Mouse (Mus musculus) left cerebral cortex, postnatal 36 days (tissue): ENCODE results near the gene Etl4. TPM values are rescaled to one million over a fixed set of nuclear protein-coding genes. Genes with fewer than 3 reads are reported as not detected.

Source experiments
- DNase-seq, 2 experiments: peaks; one replicate each; pipeline ENCODE4 v3.0.0; 2021 to 2022; ENCODE audit warnings: low spot score in 2 of 2, mixed read lengths in 1 of 2
- intact Hi-C: fragments of 180-260 bp; cut with DNase I; formaldehyde crosslinking; loops from one replicate; pipeline ENCODE4 v1.15.1; 2025
- total RNA-seq, 2 experiments: library from RNA; stranded (reverse); gene quantifications; 2 replicates each; pipeline ENCODE4 v1.2.3; 2021

Gene Etl4
- total RNA-seq, 2 experiments from 2014 or later, result 138 to 153 TPM

GRCm38 (mm10) chr2:20414856-20415255, 505.3 kb downstream of the Etl4 start:
- intact Hi-C loops, result no loop called here
- DNase-seq, result no peak

GRCm38 (mm10) chr2:20416934-20417614, 507.5 kb downstream of the Etl4 start:
- intact Hi-C loops, result no loop called here

GRCm38 (mm10) chr2:20417998-20418397, 508.4 kb downstream of the Etl4 start:
- intact Hi-C loops, result no loop called here
- no peak for DNase-seq

More at GRCm38 (mm10) chr2:20416934-20417614, 507.5 kb downstream of the Etl4 start:
- DNase-seq, result no peak

DNA sequence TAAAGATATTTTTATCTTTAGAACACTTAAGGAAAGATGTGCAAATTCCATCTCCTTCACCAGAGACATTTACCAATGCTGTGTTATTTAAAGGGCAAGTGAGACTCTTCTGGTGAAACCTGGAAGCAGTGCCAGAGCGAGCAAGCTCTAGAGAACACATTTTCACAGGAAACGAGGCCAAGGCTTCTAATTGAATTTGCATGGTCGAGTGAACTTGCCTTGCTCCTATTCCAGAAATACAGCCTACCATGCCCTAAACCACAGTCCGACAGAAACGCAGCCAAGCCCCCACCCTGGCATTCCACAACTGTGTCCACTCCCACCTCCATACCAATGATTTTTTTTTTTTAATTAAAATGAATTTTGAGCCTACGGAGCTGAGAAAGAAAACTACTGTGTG, 510.4 kb downstream of the Etl4 start:
- intact Hi-C loops, result no loop called here
- peak in 1 of 2 experiments; percentile 25 for DNase-seq

- intact Hi-C loops, result no loop called here
Observed at GRCm38 (mm10) chr2:20422275-20422674, 512.7 kb downstream of the Etl4 start.

GRCm38 (mm10) chr2:20433656-20434055, 524.1 kb downstream of the Etl4 start:
- intact Hi-C loops, result no loop called here
- DNase-seq, result no peak

More at GRCm38 (mm10) chr2:20422275-20422674, 512.7 kb downstream of the Etl4 start:
- no peak for DNase-seq

DNA sequence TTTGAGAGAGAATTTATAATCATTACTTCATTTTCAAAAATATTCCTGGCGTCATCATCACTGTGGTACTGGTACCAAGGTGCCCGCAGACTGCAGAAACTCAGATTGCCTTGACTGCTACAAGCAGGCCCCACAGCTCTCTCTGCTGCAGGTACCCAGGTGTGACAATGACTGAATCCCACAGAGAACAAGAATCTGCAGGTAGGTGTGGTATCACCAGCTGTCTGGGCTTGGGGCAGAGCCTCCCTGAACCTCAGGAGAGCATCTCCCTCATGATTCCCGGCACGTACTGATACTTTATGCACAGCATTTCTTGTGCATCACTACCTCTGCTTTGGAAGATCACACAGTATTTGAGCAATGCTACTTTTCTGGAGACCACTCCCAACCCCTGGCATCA, 526.0 kb downstream of the Etl4 start:
- no peak for DNase-seq
- intact Hi-C loops, result no loop called here

- intact Hi-C loops, result no loop called here
- no peak for DNase-seq
Observed at GRCm38 (mm10) chr2:20442731-20443130, 533.2 kb downstream of the Etl4 start.

- intact Hi-C loops, result no loop called here
- no peak for DNase-seq
Observed at GRCm38 (mm10) chr2:20443671-20444440, 534.3 kb downstream of the Etl4 start.

GRCm38 (mm10) chr2:20445156-20446155, 535.9 kb downstream of the Etl4 start:
- intact Hi-C loops, result no loop called here
- no peak for DNase-seq

- intact Hi-C loops, result no loop called here
- DNase-seq, result no peak
Observed at GRCm38 (mm10) chr2:20446180-20446579, 536.6 kb downstream of the Etl4 start.

GRCm38 (mm10) chr2:20450945-20451344, 541.4 kb downstream of the Etl4 start:
- intact Hi-C loops, result no loop called here
- DNase-seq, result no peak

GRCm38 (mm10) chr2:20453506-20454206, 544.1 kb downstream of the Etl4 start:
- DNase-seq, result no peak
- intact Hi-C loops, result no loop called here

GRCm38 (mm10) chr2:20479199-20479598, 569.6 kb downstream of the Etl4 start:
- DNase-seq, result no peak
- intact Hi-C loops, result no loop called here

DNA sequence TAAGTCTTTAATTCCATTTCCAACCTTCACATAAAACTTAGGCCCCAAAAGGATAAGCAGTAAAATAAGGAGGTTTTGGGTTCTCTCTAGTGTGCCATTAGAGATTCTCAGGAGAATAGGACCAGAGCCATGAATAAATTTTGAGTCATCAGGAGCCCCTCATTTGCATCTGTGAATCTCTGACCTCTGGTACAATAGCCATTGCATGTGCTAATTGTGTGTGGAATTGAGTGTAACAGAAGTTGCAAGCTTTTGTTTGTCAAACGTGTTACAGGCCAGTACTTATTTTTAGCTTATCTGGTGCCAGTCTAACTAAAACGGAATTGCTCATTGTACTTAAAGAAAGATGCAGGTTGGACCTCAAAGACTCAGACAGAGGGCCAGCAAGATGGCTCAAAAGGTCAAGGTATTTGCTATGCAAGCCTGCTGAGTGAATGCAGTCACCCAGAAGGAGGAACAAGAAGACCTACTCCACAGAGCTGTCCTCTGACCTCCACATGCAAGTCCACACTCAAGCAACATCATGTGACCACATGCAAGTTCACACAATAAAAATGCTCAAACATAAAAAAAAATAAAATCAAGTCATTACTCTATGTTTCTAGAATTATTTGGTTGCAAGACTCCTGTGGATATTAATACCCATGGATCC, 576.7 kb downstream of the Etl4 start:
- DNase-seq, result no peak
- intact Hi-C loops, result no loop called here

DNA sequence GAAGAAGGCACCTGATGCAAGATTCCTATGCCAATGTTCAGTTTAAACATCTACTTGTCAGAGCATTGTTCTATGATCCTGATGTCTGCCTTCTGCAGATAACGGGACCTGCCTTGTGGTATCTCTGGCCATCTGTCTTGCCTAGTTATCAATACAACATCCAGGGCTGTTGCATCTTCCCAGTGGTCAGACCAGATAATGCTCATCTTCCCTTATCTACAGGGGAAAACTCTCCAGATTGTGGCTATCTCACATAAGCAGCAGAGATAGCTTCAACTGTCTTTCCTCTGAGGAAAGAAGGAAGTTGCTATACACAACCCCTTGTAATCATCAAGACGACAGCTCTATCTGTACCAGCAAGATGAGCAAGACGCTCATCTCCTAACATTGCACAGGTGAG, 579.5 kb downstream of the Etl4 start:
- no peak for DNase-seq

GRCm38 (mm10) chr2:20492125-20492524, 582.5 kb downstream of the Etl4 start:
- DNase-seq, result no peak
- intact Hi-C loops, result loop anchor here (10.0 kb wide), 2 partner anchors 217 to 283 kb away; no protein-coding TSS in a partner anchor

More for the DNA sequence above, 579.5 kb downstream of the Etl4 start:
- intact Hi-C loops, result no loop called here

DNA sequence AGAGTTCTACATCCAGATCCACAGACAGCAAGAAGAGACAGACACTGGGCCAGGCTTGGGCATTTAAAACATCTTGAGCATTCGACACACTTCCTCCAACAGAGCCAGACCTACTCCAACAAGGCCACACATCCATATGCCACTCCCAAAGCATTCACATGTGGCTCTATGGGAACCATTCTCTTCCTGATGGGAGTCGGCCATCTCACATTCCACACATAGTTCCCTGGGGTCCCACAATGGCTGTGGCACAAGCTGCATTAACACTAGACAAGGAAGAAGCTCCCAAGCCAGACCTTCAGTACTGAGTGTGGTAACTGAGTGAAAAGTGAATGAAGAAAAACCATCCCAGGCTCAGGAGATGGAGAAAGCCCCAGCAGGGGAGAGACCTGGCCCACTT, 584.2 kb downstream of the Etl4 start:
- DNase-seq, result no peak
- intact Hi-C loops, result loop anchor here (10.0 kb wide), 2 partner anchors 219 to 281 kb away; no protein-coding TSS in a partner anchor

GRCm38 (mm10) chr2:20494666-20495065, 585.1 kb downstream of the Etl4 start:
- DNase-seq, result peak; percentile 52 to 67
- intact Hi-C loops, result loop anchor here (10.0 kb wide), 2 partner anchors 220 to 280 kb away; no protein-coding TSS in a partner anchor
